Mouse (Mus musculus) cerebellum, postnatal 4 days (tissue): Measurements from ENCODE around the gene Lamtor5.
"Not testable (repeated sequence)": the region's sequence is repeated elsewhere in the genome, so short reads cannot be mapped to it uniquely, and the experiment has no call there.

Experiments used
- DNase-seq, 2 experiments: peaks; one replicate each; pipeline ENCODE4 v3.0.0; 2022; ENCODE audit warnings: low spot score in 2 of 2, mixed read lengths in 1 of 2

Gene Lamtor5

DNA sequence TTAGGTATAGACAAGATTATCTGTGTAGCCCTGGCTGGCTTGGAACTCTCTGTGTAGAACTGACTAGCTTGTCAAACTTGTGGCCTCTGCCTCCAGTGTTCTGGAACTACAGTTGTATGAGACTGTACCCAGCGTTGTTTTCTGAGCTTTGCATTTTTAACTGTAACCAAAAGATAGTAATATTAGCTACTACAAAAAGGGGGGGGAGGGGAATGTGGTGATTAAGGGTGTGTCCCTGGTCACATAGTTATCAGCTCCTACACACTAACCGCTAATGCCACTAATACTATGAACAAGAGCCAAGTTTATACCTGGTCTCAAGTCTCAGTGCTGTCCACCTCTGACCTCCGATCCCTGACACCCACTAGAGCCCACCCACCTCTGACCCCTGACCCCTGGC is 6.2 kb upstream of the Lamtor5 start:
- DNase-seq: no peak

DNA sequence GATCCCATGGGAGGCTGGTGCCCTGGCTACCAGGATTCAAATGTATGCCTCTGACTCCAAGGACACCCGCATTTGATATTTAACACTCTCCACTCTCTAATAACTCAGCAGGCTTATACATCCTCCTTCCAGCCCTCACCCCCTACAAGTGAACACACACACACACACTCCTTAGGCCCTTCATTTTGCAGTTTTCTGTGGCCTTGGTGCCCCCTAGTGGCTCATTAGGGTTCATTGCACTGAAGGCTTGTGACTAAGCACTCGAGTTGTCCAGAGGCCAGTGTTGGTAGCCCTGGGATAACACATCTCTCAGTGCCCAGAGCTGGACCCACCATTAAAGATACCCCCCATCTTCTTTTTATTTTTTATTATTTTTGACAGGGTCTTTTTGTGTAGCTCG is 4.8 kb upstream of the Lamtor5 start:
- peak; percentile 44 to 53 for DNase-seq

DNA sequence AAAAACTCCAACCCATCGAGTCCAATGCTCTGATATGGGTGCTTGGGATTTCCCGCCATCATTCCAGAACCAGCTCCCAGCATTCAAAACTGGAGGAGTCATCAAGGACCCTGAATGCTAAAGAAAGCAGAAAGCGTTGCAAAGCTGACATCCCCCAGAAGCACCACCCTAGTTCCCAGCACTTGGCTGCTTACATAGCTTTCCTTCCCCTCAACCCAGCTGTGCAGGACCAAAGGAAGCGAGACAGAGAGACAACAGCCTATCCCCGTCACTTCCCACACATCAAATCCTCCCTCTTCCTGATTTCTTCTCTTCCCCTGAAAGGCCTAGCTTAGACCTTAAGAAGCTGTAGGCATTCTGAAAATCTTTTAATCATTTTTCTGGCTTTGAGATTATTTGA is 3.3 kb upstream of the Lamtor5 start:
- DNase-seq: no peak

DNA sequence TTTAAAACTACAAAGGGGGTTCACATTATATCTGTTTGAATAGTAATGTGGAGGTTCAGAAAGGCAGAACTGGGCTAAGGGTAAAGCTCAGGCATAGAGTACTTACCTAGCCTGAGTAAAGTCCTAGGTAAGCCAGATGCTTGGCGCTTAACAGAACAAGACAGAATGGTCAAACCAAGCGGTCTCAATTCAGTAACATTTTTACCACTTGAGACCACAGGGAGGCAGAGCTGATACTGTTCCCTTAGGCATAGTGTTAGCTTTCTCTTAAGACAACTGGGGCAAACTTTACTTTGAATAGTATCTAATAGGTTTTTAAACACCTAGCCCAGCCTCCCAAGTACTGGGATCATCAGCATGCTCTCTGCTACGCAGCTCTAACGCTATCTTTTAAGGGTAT is 2.7 kb upstream of the Lamtor5 start:
- no peak for DNase-seq

DNA sequence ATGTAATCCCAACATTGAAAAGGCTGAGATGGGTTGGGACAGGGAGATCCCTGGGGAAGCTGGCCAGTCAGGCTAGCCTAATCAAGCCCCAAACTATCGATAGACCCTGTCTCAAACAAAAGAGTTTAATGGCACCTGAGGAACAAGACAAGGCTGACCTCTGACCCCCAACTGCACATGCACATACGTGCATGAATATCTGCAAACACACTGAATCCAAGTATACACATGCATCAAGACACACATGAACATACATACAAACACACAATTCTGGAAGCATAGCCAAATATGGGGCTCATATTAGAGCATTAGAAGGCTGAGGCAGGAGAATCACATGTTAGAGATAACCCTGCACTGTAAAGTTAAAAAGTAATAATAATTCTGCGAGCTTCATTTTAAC is 2.0 kb upstream of the Lamtor5 start:
- no peak for DNase-seq

DNA sequence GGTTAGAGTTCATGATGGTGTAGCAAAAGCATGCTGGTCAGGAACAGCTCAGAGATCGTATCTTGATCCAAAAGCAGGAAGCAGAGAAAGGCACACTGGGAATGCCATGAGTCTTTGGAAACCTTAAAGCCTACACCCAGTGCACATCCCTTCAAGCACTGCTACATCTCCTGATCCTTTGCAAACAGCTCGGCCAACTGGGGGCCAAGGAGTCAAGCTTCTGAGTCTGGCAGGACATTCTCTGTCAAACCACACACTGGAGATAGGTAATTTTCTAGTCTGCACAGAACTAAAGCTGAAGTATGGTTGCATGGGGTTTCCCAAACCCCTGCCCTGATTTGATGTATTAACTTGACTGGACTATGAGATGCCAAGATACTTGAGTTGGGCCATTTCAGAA is 7.5 kb downstream of the Lamtor5 start:
- no peak for DNase-seq

DNA sequence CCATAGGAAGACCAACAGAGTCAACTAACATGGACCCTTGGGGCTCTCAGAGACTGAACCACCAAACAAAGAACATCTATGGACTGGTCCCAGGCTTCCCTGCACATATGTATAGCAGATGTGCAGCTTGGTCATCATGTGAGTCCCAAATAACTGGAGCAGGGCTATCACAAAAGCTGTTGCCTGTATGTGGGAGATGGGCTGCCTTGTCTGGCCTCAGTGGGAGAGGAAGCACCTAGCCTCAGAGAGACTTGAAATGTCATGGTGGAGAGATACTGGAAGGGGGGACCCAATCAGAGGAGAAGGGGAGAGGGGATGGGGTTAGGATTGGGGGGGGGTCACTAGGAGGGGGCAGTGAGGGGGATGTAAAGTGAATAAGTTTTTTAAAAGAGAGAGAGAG is 8.7 kb downstream of the Lamtor5 start:
- DNase-seq: no peak

DNA sequence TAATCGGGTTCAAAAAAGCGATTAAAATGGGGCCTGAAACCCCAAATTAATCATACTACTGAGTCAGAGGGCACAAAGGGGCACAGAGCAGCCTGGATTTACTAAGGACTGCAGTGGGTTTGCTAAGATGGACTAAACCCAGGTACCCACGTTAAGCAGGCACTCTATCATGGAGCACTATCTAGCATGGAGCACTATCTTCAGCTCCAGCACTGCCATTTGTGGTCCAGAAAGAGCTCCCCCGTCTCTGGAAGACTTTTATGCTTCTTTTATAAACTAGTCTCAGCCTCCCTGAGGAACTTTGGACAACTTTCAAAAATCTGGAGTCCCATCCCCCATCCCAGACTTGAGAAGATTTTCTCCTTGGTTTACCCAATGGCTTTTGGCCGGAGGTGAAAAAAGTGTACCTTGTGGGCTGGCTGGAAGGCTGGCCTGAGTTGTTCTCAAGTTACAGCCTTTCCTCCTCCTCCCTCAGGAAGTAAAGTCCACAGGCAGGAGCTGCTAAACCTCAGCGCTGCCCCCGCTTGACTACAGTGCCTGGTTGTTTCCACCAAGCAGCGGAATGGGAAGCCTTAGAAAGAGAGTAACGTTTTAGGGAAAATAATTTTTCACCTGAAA is 12.2 kb downstream of the Lamtor5 start, which contains the start of gene Slc16a4:
Gene Slc16a4 (plus strand): TSS at position 467 of the 618 bp plus-strand sequence.
- DNase-seq: no peak

DNA sequence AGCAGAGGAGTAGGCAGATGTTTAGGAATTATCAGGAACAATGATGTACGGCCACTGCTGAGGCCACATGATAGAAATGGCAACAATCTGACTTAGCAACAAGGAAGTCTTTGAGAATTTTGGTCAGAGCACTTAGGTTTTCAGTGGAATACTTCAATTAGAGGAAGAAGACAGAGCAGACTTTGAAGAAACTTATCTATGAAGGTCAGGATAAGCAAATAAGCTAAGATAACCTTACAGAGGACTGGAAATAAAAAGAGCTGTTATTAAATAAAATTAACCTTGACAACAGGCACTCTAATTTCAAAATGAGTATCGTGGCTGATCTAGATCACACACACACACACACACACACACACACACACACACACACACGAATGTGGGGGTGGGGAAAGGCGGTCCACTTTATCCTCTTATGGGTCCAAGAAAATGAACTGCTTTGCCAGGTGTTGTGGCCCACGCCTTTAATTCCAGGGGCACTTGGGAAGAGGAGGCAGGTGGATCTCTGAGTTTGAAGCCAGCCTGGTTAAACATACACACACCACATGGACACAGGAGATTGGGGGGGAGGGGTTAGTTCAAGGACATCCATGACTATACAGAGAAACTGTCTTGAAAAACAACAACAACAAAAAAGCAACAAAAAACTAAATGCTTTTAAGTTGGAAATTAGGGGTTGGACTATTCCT is 17.2 kb downstream of the Lamtor5 start:
- no peak for DNase-seq

DNA sequence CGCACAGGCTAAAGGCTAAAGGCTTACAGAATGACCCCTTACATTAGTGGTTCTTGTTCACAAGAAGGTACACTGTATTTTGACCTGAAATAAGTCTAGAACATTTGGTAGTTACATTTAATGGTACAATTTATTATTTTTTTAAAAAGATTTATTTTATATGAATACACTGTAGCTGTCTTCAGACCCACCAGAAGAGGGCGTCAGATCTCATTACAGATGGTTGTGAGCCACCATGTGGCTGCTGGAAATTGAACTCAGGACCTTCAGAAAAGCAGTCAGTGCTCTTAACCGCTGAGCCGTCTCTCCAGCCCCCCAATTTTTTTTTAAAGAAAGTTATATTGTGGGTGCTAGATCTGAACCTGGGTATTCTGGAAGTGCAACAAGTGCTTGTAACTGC is 18.3 kb downstream of the Lamtor5 start:
- not testable (repeated sequence) for DNase-seq

DNA sequence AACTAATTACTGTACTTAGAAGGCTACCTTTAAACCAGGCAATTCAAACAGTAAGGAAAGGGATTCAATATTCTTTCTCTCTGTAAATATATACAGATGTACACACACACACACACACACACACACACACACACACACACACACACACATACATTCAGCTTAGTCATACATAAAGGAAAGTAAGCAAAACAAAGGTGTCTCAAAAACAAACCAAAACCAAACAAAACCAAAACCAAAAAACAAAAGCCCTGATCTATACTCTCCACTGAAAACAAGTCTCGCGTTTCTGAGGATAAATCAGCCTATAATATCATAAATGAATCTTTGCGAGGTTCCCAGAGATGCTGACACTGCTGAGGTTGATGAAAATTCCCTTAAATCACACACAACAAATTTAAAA is 38.7 kb downstream of the Lamtor5 start:
- no peak for DNase-seq

DNA sequence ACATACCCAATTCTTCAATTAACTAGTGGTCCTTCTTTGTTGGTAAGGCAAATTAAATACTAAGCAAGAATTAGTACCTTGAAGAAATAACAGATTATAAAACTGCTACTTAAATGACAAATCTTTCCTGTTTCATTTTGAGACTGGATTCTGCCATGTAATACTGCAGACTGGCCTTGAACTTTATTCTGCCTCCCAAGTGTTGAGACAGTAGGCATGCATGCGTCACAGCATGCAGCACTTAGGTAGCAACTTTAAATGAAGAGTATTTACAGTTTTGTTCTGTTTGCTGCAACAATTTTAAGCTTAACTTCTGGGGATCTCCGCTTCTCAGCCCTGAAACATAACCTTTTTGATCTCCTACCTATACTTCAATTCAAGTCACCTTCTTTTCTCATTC is 42.5 kb downstream of the Lamtor5 start:
- DNase-seq: no peak

DNA sequence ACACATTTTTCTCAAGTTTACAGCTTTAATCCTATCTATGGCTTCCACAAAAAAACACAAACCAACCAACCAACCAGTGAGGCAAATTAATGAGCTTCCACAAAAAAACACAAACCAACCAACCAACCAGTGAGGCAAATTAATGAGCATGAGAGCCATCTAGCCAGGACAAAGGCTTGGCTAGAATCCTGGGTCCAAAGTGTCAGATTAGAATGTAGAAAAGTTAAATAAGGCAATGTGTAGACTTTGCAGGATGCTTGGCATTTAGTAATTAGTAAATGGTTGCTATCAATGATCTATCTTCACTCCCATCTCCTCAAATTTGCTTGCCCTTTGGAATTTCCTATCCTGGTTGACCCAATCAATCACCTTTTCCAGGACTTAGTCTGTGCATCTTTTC is 43.1 kb downstream of the Lamtor5 start:
- DNase-seq: no peak

DNA sequence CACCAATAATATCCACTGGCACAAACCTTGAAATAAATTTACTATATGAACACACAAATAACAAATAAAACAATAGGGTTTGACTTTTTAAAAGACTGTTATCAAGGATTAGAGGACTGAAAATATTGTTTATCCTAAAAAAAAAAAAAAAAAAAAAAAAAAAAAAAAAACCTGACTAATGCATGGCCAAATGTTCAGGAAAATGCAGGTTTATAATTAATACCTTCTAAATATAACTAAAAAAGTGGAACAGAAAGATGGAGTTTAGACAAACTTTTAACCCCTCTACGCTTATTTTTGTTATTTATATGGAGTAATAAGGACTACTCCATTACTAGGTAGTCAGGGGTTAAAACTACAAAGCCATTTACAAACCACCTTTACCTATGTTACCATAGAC is 47.8 kb downstream of the Lamtor5 start:
- no peak for DNase-seq

DNA sequence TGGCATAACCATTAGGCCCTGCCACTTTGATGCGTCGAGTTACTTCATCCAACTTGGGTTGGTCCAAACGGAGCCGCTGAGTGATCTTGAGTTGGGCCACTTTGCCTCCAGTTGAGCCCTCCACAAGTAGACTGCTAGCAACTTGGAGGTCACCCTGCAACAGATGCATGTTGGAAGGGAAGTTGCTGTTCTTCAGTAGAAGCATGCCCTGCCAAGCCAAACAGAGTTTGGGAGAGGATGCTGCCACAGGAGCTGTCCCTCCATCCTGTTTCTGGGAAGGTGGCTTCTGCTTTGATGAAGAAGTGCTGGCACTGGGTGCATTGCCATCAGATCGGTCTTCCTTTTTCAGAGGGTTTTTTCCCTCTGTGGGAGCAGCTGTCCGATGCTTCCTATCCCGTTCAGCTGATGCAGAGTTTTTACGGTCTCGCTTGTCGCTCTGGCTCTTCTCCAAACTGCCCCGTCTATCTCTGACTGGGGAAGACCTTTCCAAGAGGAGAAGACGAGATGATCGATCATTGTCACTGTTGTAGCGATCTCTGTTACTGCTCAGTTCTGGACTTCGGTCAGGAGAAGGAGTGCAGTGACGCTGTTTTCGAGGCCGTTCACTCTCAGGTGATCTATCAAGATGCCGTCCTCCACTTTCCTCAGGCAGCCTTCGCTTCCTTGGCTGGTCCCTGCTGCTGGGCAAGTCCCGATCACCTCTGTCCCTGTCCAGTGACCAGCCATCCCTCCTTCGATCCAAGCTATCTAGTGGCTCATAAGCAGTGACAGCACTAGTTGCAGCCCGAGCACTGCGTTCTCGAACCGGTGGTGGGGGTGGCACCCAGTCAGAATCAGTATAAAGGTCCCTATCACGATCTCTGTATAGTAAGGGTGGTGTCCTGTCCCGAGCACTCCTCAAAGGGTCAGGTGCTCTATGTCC is 52.1 kb downstream of the Lamtor5 start:
- DNase-seq: no peak

DNA sequence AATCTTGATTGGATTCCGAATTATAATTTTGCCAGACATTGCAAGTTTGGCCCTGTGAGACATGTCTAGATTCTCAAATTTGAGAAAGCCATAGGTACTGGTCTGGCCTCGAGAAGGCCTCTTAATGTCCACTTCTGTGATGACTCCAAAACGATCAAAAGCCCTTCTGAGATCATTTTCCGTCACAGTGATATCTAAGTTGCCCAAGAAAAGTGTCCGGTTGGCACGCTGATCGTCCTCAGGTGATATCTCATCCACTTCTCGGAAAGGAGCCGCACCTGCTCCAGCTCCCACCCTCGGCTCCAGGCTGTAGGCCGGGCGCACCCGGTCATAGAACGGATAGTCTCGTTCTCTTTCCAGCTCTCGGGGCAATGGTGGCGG is 53.1 kb downstream of the Lamtor5 start:
- DNase-seq: no peak

DNA sequence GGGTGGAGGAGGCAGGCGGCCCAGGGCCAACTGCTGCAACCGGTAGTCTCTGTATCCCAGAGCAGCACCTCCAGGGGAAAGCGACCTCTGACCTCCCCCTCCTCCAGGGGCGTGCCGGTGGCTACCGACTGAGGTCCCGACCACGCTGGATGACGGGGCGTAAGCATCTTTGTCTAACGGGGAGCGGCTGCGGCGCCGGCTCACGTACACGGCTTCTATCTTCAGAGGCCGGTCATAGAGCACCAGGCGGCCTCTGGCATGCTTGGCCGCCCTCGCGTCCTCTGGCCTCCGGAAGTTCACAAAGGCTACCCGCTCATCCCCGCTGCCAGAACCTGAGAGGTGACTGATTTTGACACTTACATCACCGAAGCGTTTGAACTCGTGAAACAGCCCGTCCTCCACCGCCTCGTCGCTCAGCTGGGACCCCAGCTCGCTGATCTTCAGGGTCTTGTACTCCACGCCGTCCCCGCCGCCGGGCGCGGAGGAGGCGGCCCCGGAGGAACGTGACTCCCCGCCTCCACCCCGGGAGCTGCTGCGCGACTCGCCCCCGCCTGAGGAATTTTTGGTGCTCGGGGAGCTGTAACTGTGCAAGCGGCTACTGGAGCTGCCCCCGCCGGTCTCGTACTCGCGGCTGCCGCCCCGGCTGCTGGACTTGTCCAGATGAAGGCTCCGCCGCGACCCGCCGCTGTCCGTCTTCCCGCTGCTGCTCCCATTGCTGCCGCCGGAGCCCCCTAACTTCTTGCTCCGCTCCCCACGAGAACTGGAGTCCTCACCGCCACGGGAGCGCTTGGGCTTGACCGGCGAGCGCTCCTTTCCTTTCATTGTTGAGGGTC is 53.7 kb downstream of the Lamtor5 start:
- peak in 1 of 2 experiments; percentile 26 for DNase-seq

DNA sequence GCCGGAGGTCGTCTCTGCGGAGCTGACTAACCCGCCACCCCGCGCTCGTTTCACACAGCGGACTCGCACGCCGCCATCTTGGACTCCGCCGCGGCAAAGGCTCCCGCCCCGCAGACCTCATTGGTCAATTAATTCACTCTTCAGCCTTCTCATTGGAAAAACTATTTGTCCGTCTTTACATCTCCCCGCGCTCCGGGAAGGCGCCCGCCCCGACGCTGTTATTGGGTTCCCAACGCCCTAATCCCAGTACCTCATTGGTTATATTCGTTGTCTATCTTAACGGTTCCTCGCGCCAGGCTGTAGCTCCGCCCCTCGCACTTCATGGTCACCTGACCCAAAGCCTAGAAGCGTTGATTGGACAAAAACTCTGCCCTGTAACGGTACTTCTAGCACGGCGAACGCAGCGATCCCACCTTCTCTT is 54.3 kb downstream of the Lamtor5 start:
- peak; percentile 79 to 91 for DNase-seq
